10 mouse cellular contexts compared by ENCODE assay signal in the genomic region with DNA sequence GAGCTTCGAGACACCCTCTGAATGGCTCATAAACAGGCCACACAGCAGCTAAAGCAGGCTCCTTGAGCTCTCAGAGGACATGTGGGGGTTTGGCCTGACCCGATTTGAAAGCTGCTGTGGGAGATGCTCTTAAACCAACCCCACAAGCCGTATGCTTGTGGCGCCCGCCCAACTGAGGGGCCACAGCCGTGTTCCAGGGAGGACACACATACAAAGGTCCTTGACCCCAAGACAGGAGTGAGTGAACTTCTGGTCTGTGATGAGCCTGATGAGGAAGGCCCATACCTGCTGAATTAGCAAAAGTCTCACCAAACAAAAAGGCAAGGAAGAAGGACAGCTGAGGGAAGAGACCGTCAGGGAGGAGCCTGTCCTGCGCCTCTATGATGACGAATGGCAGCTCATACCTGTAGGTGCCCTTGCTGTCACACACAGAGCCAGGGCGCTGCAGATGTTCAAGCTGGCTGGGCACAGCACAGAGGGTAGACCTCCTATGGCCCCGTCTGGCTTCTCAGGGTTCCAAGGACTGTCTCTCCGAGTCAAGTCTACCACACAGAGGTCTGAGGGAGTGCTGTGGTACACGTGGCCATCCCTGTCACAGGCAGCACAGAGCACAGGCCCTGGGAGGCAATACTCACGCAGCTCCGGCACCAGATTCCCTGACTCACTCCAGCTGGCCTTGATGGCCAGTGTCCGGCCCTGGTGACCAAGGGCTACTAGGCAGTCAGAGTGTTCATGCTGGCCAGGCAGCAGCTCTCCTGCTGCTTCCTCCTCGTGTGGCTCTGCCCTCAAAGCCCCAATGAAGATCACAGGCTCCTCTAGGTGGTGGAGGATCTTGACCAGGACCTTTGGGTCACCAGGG. TPM values are rescaled to one million over a fixed set of nuclear protein-coding genes. Genes with fewer than 3 reads are reported as not detected.
DNase-seq lines count a peak whose midpoint lies in the region; ATAC-seq and TF ChIP-seq lines count a peak whose summit lies in the region.
"Had no signal": no experiment of that assay in that cellular context is flagged by ENCODE, and none has a peak within 500 bp of the region (broad histone marks: within the 10 kb centered on the region; RNA-seq: fewer than 3 reads in every experiment).

No protein-coding gene starts in this region.

- peaks cover 13% of the 10 kb centered on the region for H3K4me1 ChIP-seq in liver, embryonic 11.5 days (replicated peaks; ENCODE audit: control insufficient read depth, insufficient read depth, low read length)
- peaks cover 17% of the 10 kb centered on the region for H3K4me1 ChIP-seq in liver, postnatal 0 days (ENCODE audit: insufficient read depth)
- peaks cover 27% of the 10 kb centered on the region for H3K4me1 ChIP-seq in forebrain, embryonic 15.5 days
- H3K4me1 ChIP-seq in midbrain, embryonic 15.5 days, result peaks cover 26% of the 10 kb centered on the region

- WGBS in liver, embryonic 11.5 days, result 86% methylated on average over 17 of the region's 17 CpGs
- 80% methylated on average over 17 of the region's 17 CpGs for WGBS in liver, postnatal 0 days (ENCODE audit: insufficient replicate concordance)
- WGBS in forebrain, embryonic 15.5 days, result 89% methylated on average over 17 of the region's 17 CpGs
- 88% methylated on average over 17 of the region's 17 CpGs for WGBS in midbrain, embryonic 15.5 days

- peak; percentile 15 for DNase-seq in cerebellum, adult 9-11 months
- peak; percentile 31 for DNase-seq in liver, embryonic 11.5 days (ENCODE audit: low spot score)
- DNase-seq in liver, postnatal 0 days, result no peak
- DNase-seq in layer of hippocampus, adult 9-11 months, result no peak
- DNase-seq in Muller cell, postnatal 12 days (ENCODE audit: inconsistent ontology term), result no peak
- DNase-seq: layer of hippocampus, postnatal 36 days had no signal

- peaks cover 29% of the 10 kb centered on the region for H3K36me3 ChIP-seq in liver, embryonic 11.5 days (ENCODE audit: control insufficient read depth, insufficient read depth, low read length)
- H3K36me3 ChIP-seq in liver, postnatal 0 days (replicated peaks; ENCODE audit: insufficient read depth, low read length), result peaks cover 31% of the 10 kb centered on the region
- H3K36me3 ChIP-seq in forebrain, embryonic 15.5 days, result peaks cover 55% of the 10 kb centered on the region
- H3K36me3 ChIP-seq in midbrain, embryonic 15.5 days (replicated peaks), result peaks cover 46% of the 10 kb centered on the region

- no peaks in the 10 kb centered on the region for H3K9me3 ChIP-seq in liver, embryonic 11.5 days (ENCODE audit: control insufficient read depth, low read length)
- H3K9me3 ChIP-seq in liver, postnatal 0 days (ENCODE audit: low read length), result no peaks in the 10 kb centered on the region
- H3K9me3 ChIP-seq in forebrain, embryonic 15.5 days, result no peaks in the 10 kb centered on the region
- H3K9me3 ChIP-seq in midbrain, embryonic 15.5 days, result no peaks in the 10 kb centered on the region

- H3K9ac ChIP-seq in liver, embryonic 11.5 days (ENCODE audit: low read depth, low read length), result no peak overlapping the region
- no peak overlapping the region for H3K9ac ChIP-seq in liver, postnatal 0 days (replicated peaks)
- H3K9ac ChIP-seq in forebrain, embryonic 15.5 days (replicated peaks), result peak overlapping the region; percentile 87; the same call in 1 of the 2 replicates
- 0 out of 2 replicates have a peak overlapping the region, but pooled peaks have one; percentile 77 for H3K9ac ChIP-seq in midbrain, embryonic 15.5 days

- no peak overlapping the region for H3K4me2 ChIP-seq in liver, embryonic 11.5 days
- H3K4me2 ChIP-seq in liver, postnatal 0 days (ENCODE audit: low read depth, low read length), result no peak overlapping the region
- peak overlapping the region; percentile 96; the same call in 1 of the 2 replicates for H3K4me2 ChIP-seq in forebrain, embryonic 15.5 days (replicated peaks)
- H3K4me2 ChIP-seq in midbrain, embryonic 15.5 days, result peak overlapping the region; percentile 76

- TF ChIP-seq EP300 in liver, postnatal 0 days (IDR thresholded peaks at IDR 0.05; ENCODE audit: low read depth), result no peak

- H3K27ac ChIP-seq in liver, embryonic 11.5 days (ENCODE audit: low read depth, low read length), result no peak overlapping the region
- no peak overlapping the region for H3K27ac ChIP-seq in liver, postnatal 0 days (ENCODE audit: low read depth)
- no peak overlapping the region for H3K27ac ChIP-seq in forebrain, embryonic 15.5 days (replicated peaks)
- H3K27ac ChIP-seq in midbrain, embryonic 15.5 days, result no peak overlapping the region

- no peak for ATAC-seq in cerebellum, adult (ENCODE audit: insufficient number of reproducible peaks, low FRiP score, low TSS enrichment)
- ATAC-seq in liver, embryonic 11.5 days (replicated peaks; ENCODE audit: low FRiP score), result no peak
- no peak for ATAC-seq in liver, postnatal 0 days
- ATAC-seq in forebrain, embryonic 15.5 days (replicated peaks), result no peak
- no peak for ATAC-seq in midbrain, embryonic 15.5 days (replicated peaks)
- ATAC-seq: lung, postnatal 0 days had no signal

- TF ChIP-seq CTCF in liver, postnatal 0 days (IDR thresholded peaks at IDR 0.05; ENCODE audit: low read depth), result no peak

- no peak overlapping the region; the same call in 1 of the 2 replicates for H3K4me3 ChIP-seq in liver, embryonic 11.5 days (ENCODE audit: low read depth, low read length)
- no peak overlapping the region for H3K4me3 ChIP-seq in liver, postnatal 0 days (ENCODE audit: low read depth, low read length)
- peak overlapping the region; percentile 93 for H3K4me3 ChIP-seq in forebrain, embryonic 15.5 days
- peak overlapping the region; percentile 81 for H3K4me3 ChIP-seq in midbrain, embryonic 15.5 days

- no peaks in the 10 kb centered on the region for H3K27me3 ChIP-seq in liver, embryonic 11.5 days (replicated peaks; ENCODE audit: control insufficient read depth, insufficient read depth, low read length)
- no peaks in the 10 kb centered on the region for H3K27me3 ChIP-seq in liver, postnatal 0 days (ENCODE audit: insufficient read depth, low read length)
- no peaks in the 10 kb centered on the region for H3K27me3 ChIP-seq in forebrain, embryonic 15.5 days
- no peaks in the 10 kb centered on the region for H3K27me3 ChIP-seq in midbrain, embryonic 15.5 days (replicated peaks)

RNA-seq across cellular contexts. Expression of a gene that starts 2.0 kb away (rescaled TPM):
- polyA plus RNA-seq in liver, embryonic 11.5 days (2014; fragmentation: Nextera tagmentation; extraction: Ambion mirVana), result 22.8 and 23.2 TPM in 2 replicates
- 5.5 and 5.8 TPM in 2 replicates for polyA plus RNA-seq in liver, postnatal 0 days (2015; fragmentation: Nextera tagmentation; extraction: Ambion mirVana)
- polyA plus RNA-seq in forebrain, embryonic 15.5 days (2015; fragmentation: Nextera tagmentation; extraction: Ambion mirVana), result 72.1 and 74.1 TPM in 2 replicates
- 124 TPM in 2 replicates for polyA plus RNA-seq in midbrain, embryonic 15.5 days (2015; fragmentation: Nextera tagmentation; extraction: Ambion mirVana)

RNA-seq across cellular contexts. Expression of a gene that starts 15.2 kb away (rescaled TPM):
- polyA plus RNA-seq in liver, embryonic 11.5 days (2014; fragmentation: Nextera tagmentation; extraction: Ambion mirVana), result 0.29 TPM in 1 of 2 replicates, not detected in the other
- polyA plus RNA-seq in liver, postnatal 0 days (2015; fragmentation: Nextera tagmentation; extraction: Ambion mirVana), result not detected in 2 replicates
- 0.97 and 1.3 TPM in 2 replicates for polyA plus RNA-seq in forebrain, embryonic 15.5 days (2015; fragmentation: Nextera tagmentation; extraction: Ambion mirVana)
- polyA plus RNA-seq in midbrain, embryonic 15.5 days (2015; fragmentation: Nextera tagmentation; extraction: Ambion mirVana), result 0.84 and 1.4 TPM in 2 replicates

RNA-seq across cellular contexts. Expression of a gene that starts 28.2 kb away (rescaled TPM):
- polyA plus RNA-seq in liver, embryonic 11.5 days (2014; fragmentation: Nextera tagmentation; extraction: Ambion mirVana), result 1,592 and 1,704 TPM in 2 replicates
- 463 and 498 TPM in 2 replicates for polyA plus RNA-seq in liver, postnatal 0 days (2015; fragmentation: Nextera tagmentation; extraction: Ambion mirVana)
- 3,835 and 3,917 TPM in 2 replicates for polyA plus RNA-seq in forebrain, embryonic 15.5 days (2015; fragmentation: Nextera tagmentation; extraction: Ambion mirVana)
- 4,418 and 4,467 TPM in 2 replicates for polyA plus RNA-seq in midbrain, embryonic 15.5 days (2015; fragmentation: Nextera tagmentation; extraction: Ambion mirVana)

Comparison
In these comparisons a context has a peak if more than half of its experiments do, and no peak if none do; other contexts are left out.
1. DNase-seq: peak in cerebellum, adult 9-11 months (single experiment) and liver, embryonic 11.5 days (single experiment); none in liver, postnatal 0 days (single experiment), layer of hippocampus, adult 9-11 months (single experiment) and Muller cell, postnatal 12 days (single experiment).
2. H3K4me2 ChIP-seq: peak in forebrain, embryonic 15.5 days (single experiment) and midbrain, embryonic 15.5 days (single experiment); none in liver, embryonic 11.5 days (single experiment) and liver, postnatal 0 days (single experiment).
3. H3K4me3 ChIP-seq: peak in forebrain, embryonic 15.5 days (single experiment) and midbrain, embryonic 15.5 days (single experiment); none in liver, embryonic 11.5 days (single experiment) and liver, postnatal 0 days (single experiment).
4. H3K9ac ChIP-seq: peak in forebrain, embryonic 15.5 days (single experiment) and midbrain, embryonic 15.5 days (single experiment); none in liver, embryonic 11.5 days (single experiment) and liver, postnatal 0 days (single experiment).